Mouse (Mus musculus): ENCODE measurements around the gene Gm10719. TPM values are rescaled to one million over a fixed set of nuclear protein-coding genes. Genes with fewer than 3 reads are reported as not detected.
"Not testable (repeated sequence)": the region's sequence is repeated elsewhere in the genome, so short reads cannot be mapped to it uniquely, and the experiment has no call there.

The Gm10719 gene
- not detected in 2 replicates for polyA plus RNA-seq (2012; rRNA removed)

GRCm38 (mm10) chr9:3017108-3017507 lies at the start of gene Gm10719:
Gene Gm10719 (plus strand): TSS chr9:3017408.
- not testable (repeated sequence) for DNase-seq (ENCODE audit: low read depth)

DNA sequence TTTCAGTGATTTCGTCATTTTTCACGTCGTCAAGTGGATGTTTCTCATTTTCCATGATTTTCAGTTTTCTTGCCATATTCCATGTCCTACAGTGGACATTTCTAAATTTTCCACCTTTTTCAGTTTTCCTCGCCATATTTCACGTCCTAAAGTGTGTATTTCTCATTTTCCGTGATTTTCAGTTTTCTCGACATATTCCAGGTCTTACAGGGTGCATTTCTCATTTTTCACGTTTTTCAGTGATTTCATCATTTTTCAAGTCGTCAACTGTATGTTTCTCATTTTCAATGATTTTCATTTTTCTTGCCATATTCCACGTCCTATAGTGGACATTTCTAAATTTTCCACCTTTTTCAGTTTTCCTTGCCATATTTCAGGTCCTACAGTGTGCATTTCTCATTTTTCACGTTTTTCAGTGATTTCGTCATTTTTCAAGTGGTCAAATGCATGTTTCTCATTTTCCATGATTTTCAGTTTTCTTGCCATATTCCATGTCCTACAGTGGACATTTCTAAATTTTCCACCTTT lies 16.7 kb upstream of the Gm10719 start, which contains the start of gene Gm10722:
Gene Gm10722, plus strand, starts transcription at position 478 of the 528 bp plus-strand sequence.
- DNase-seq (ENCODE audit: low read depth) = not testable (repeated sequence)

GRCm38 (mm10) chr9:3001006-3001405 lies 16.2 kb upstream of the Gm10719 start:
- DNase-seq (ENCODE audit: low read depth) = not testable (repeated sequence)

- peak; percentile 0 for DNase-seq (ENCODE audit: low read depth)
These were observed 15.1 kb upstream of the Gm10719 start for GRCm38 (mm10) chr9:3001948-3002659.

GRCm38 (mm10) chr9:3002794-3003396 lies 14.3 kb upstream of the Gm10719 start, which contains the start of gene Gm11168:
Gene Gm11168 (plus strand): TSS chr9:3003346.
- not testable (repeated sequence) for DNase-seq (ENCODE audit: low read depth)

- DNase-seq (ENCODE audit: low read depth) = not testable (repeated sequence)
These were observed 11.0 kb upstream of the Gm10719 start for GRCm38 (mm10) chr9:3006179-3006578.

DNA sequence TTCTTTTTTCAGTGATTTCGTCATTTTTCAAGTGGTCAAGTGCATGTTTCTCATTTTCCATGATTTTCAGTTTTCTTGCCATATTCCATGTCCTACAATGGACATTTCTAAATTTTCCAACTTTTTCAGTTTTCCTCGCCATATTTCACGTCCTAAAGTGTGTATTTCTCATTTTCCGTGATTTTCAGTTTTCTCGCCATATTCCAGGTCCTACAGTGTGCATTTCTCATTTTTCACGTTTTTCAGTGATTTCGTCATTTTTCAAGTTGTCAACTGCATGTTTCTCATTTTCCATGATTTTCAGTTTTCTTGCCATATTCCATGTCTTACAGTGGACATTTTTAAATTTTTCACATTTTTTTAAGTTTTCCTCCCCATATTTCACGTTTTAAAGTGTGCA lies 10.6 kb upstream of the Gm10719 start:
- DNase-seq (ENCODE audit: low read depth) = not testable (repeated sequence)

- DNase-seq (ENCODE audit: low read depth) = not testable (repeated sequence)
These were observed 9.9 kb upstream of the Gm10719 start for GRCm38 (mm10) chr9:3007272-3007671.

DNA sequence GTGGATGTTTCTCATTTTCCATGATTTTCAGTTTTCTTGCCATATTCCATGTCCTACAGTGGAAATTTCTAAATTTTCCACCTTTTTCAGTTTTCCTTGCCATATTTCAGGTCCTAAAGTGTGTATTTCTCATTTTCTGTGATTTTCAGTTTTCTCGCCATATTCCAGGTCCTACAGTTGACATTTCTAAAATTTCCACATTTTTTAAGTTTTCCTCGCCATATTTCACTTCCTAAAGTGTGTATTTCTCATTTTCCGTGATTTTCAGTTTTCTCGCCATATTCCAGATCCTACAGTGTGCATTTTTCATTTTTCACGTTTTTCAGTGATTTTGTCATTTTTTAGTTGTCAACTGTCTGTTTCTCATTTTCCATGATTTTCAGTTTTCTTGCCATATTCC lies 7.9 kb upstream of the Gm10719 start:
- not testable (repeated sequence) for DNase-seq (ENCODE audit: low read depth)

DNA sequence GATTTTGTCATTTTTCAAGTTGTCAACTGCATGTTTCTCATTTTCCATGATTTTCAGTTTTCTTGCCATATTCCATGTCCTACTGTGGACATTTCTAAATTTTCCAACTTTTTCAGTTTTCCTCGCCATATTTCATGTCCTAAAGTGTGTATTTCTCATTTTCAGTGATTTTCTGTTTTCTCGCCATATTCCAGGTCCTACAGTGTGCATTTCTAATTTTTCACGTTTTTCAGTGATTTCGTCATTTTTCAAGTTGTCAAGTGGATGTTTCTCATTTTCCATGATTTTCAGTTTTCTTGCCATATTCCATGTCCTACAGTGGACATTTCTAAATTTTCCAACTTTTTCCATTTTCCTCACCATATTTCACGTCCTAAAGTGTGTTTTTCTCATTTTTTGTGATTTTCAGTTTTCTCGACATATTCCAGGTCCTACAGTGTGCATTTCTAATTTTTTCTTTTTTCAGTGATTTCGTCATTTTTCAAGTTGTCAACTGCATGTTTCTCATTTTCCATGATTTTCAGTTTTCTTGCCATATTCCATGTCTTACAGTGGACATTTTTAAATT lies 5.1 kb upstream of the Gm10719 start:
- DNase-seq (ENCODE audit: low read depth) = not testable (repeated sequence)

- not testable (repeated sequence) for DNase-seq (ENCODE audit: low read depth)
These were observed 4.4 kb upstream of the Gm10719 start, which contains the start of gene Gm10721 for GRCm38 (mm10) chr9:3012733-3013279. Gene Gm10721 (plus strand): TSS chr9:3013140.

DNA sequence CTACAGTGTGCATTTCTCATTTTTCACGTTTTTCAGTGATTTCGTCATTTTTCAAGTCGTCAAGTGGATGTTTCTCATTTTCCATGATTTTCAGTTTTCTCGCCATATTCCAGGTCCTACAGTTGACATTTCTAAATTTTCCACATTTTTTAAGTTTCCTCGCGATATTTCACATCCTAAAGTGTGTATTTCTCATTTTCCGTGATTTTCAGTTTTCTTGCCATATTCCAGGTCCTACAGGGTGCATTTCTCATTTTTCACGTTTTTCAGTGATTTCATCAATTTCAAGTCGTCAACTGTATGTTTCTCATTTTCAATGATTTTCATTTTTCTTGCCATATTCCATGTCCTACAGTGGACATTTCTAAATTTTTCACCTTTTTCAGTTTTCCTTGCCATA lies 1.9 kb upstream of the Gm10719 start, which contains the start of gene Gm10720:
Gene Gm10720, plus strand, starts transcription at position 301 of the 400 bp plus-strand sequence.
- DNase-seq (ENCODE audit: low read depth) = not testable (repeated sequence)

DNA sequence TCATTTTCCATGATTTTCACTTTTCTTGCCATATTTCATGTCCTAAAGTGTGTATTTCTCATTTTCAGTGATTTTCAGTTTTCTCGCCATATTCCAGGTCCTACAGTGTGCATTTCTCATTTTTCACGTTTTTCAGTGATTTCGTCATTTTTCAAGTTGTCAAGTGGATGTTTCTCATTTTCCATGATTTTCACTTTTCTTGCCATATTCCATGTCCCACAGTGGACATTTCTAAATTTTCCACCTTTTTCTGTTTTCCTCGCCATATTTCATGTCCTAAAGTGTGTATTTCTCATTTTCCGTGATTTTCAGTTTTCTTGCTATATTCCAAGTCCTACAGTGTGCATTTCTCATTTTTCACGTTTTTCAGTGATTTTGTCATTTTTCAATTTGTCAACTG lies 1.3 kb upstream of the Gm10719 start:
- DNase-seq (ENCODE audit: low read depth) = not testable (repeated sequence)

- not testable (repeated sequence) for DNase-seq (ENCODE audit: low read depth)
These were observed 1.7 kb downstream of the Gm10719 start for GRCm38 (mm10) chr9:3018944-3019343.

DNA sequence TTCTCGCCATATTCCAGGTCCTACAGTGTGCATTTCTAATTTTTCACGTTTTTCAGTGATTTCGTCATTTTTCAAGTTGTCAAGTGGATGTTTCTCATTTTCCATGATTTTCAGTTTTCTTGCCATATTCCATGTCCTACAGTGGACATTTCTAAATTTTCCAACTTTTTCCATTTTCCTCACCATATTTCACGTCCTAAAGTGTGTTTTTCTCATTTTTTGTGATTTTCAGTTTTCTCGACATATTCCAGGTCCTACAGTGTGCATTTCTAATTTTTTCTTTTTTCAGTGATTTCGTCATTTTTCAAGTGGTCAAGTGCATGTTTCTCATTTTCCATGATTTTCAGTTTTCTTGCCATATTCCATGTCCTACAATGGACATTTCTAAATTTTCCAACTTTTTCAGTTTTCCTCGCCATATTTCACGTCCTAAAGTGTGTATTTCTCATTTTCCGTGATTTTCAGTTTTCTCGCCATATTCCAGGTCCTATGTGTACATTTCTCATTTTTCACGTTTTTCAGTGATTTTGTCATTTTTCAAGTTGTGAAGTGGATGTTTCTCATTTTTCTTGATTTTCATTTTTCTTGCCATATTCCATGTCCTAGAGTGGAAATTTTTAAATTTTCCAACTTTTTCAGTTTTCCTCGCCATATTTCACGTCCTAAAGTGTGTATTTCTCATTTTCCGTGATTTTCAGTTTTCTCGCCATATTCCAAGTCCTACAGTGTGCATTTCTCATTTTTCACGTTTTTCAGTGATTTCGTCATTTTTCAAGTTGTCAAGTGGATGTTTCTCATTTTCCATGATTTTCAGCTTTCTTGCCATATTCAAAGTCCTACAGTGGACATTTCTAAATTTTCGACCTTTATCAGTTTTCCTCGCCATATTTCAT lies 2.9 kb downstream of the Gm10719 start:
- not testable (repeated sequence) for DNase-seq (ENCODE audit: low read depth)

GRCm38 (mm10) chr9:3022316-3023008 lies 5.3 kb downstream of the Gm10719 start:
- not testable (repeated sequence) for DNase-seq (ENCODE audit: low read depth)

GRCm38 (mm10) chr9:3023312-3023984 lies 6.2 kb downstream of the Gm10719 start, which contains the start of gene Gm10718:
Gene Gm10718 (plus strand): TSS chr9:3023547.
- DNase-seq (ENCODE audit: low read depth) = not testable (repeated sequence)

DNA sequence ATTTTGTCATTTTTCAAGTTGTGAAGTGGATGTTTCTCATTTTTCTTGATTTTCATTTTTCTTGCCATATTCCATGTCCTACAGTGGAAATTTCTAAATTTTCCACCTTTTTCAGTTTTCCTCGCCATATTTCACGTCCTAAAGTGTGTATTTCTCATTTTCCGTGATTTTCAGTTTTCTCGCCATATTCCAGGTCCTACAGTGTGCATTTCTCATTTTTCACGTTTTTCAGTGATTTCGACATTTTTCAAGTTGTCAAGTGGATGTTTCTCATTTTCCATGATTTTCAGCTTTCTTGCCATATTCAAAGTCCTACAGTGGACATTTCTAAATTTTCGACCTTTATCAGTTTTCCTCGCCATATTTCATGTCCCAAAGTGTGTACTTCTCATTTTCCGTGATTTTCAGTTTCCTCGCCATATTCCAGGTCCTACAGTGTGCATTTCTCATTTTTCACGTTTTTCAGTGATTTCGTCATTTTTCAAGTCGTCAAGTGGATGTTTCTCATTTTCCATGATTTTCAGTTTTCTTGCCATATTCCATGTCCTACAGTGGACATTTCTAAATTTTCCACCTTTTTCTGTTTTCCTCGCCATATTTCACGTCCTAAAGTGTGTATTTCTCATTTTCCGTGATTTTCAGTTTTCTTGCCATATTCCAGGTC lies 6.9 kb downstream of the Gm10719 start:
- not testable (repeated sequence) for DNase-seq (ENCODE audit: low read depth)

DNA sequence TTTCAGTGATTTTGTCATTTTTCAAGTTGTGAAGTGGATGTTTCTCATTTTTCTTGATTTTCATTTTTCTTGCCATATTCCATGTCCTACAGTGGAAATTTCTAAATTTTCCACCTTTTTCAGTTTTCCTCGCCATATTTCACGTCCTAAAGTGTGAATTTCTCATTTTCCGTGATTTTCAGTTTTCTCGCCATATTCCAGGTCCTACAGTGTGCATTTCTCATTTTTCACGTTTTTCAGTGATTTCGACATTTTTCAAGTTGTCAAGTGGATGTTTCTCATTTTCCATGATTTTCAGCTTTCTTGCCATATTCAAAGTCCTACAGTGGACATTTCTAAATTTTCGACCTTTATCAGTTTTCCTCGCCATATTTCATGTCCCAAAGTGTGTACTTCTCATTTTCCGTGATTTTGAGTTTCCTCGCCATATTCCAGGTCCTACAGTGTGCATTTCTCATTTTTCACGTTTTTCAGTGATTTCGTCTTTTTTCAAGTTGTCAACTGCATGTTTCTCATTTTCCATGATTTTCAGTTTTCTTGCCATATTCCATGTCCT lies 7.8 kb downstream of the Gm10719 start, which contains the start of gene Gm10717:
Gene Gm10717, plus strand, starts transcription at position 506 of the 556 bp plus-strand sequence.
- DNase-seq (ENCODE audit: low read depth) = not testable (repeated sequence)

All from gonadal fat pad, adult 2 months (tissue).